Mouse (Mus musculus) liver, postnatal 0 days (tissue): Measurements from ENCODE around the gene Spon1.

ENCODE experiments used
- CTCF ChIP-seq: sonication (generic); IDR thresholded peaks from 2 replicates; pipeline ENCODE4 v1.5.1; 2016; ENCODE audit warnings: antibody characterized with exemption, low read depth
- EP300 ChIP-seq: IDR thresholded peaks from 2 replicates; pipeline ENCODE4 v1.6.1; 2016; ENCODE audit warnings: antibody characterized with exemption, low read depth, mild to moderate bottlenecking

DNA sequence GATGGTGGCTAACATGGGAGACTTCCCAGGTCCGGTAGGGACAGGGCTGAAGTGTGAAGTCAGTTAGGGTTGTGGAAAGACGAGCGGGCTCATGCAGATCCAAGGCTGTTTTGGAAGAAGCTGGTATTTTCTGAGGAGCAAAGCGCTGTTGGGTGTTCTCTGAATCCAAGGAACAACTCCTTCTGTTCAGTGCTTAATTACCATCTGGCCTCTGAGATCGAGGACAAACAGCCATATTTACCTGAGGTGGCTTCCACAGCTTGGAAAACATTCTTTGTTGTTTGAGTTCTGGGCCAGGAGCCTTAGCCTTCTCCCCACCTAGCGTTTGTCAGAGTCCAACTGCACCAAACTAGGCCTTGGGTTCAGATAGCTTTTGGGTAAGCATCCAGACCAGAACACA, 58.9 kb downstream of the Spon1 start:
- TF ChIP-seq CTCF, result no peak
- no peak for TF ChIP-seq EP300
